Mouse (Mus musculus) left cerebral cortex, postnatal 25 days (tissue): ENCODE measurements around the gene Gm8653. TPM values are rescaled to one million over a fixed set of nuclear protein-coding genes. Genes with fewer than 3 reads are reported as not detected.
"Not testable (repeated sequence)": the region's sequence is repeated elsewhere in the genome, so short reads cannot be mapped to it uniquely, and the experiment has no call there.

ENCODE experiments used
- DNase-seq, 2 experiments: peaks; one replicate each; pipeline ENCODE4 v3.0.0; 2022; ENCODE audit warnings: low spot score in 2 of 2, mixed read lengths in 1 of 2
- intact Hi-C: fragments of 180-260 bp; cut with DNase I; formaldehyde crosslinking; loops from one replicate; pipeline ENCODE4 v1.15.1; 2025
- total RNA-seq, 2 experiments: library from RNA; stranded (reverse); gene quantifications; 2 replicates each; pipeline ENCODE4 v1.2.3; 2021

The Gm8653 gene
- total RNA-seq = not detected

- DNase-seq, intact Hi-C loops: not testable (repeated sequence)
These were observed at the start of gene Gm8653 for GRCm38 (mm10) chr7:22201164-22201563. Gene Gm8653 (minus strand): TSS chr7:22201264.

GRCm38 (mm10) chr7:22229384-22229783, 28.3 kb upstream of the Gm8653 start, which contains the start of gene Gm8453:
Gene Gm8453 (minus strand): TSS chr7:22229484.
- DNase-seq, intact Hi-C loops: not testable (repeated sequence)

- DNase-seq, intact Hi-C loops: not testable (repeated sequence)
These were observed 12.0 kb downstream of the Gm8653 start, which contains the start of gene Vmn1r143 for GRCm38 (mm10) chr7:22189077-22189476. Gene Vmn1r143 (plus strand): TSS chr7:22189377.

- DNase-seq, intact Hi-C loops: not testable (repeated sequence)
These were observed 37.1 kb downstream of the Gm8653 start, which contains the start of gene Vmn1r142 for GRCm38 (mm10) chr7:22163935-22164334. Gene Vmn1r142 (minus strand): TSS chr7:22164035.

Other genes starting within 250 kb of the Gm8653 start
- not detected for gene Vmn1r137, start 206.7 kb downstream of the Gm8653 start, total RNA-seq
- not detected for gene Vmn1r138, start 172.4 kb downstream of the Gm8653 start, total RNA-seq
- not detected for gene Gm6176, start 145.0 kb downstream of the Gm8653 start, total RNA-seq
- gene Vmn1r139, start 132.2 kb downstream of the Gm8653 start, total RNA-seq = not detected
- not detected for gene Gm16451, start 83.0 kb downstream of the Gm8653 start, total RNA-seq
- not detected for gene Gm10666, start 66.5 kb downstream of the Gm8653 start, total RNA-seq
- gene Vmn1r142, start 37.2 kb downstream of the Gm8653 start, total RNA-seq = not detected
- not detected for gene Vmn1r143, start 11.9 kb downstream of the Gm8653 start, total RNA-seq
- not detected for gene Gm8453, start 28.2 kb upstream of the Gm8653 start, total RNA-seq
- not detected for gene Gm4187, start 128.5 kb upstream of the Gm8653 start, total RNA-seq
- not detected for gene Gm8660, start 169.8 kb upstream of the Gm8653 start, total RNA-seq
- not detected for gene Vmn1r148, start 212.3 kb upstream of the Gm8653 start, total RNA-seq
- not detected for gene Vmn1r149, start 237.0 kb upstream of the Gm8653 start, total RNA-seq